Mouse (Mus musculus): ENCODE measurements around the gene Rhou. TPM values are rescaled to one million over a fixed set of nuclear protein-coding genes. Genes with fewer than 3 reads are reported as not detected.

Rhou gene
- total and polyA plus RNA-seq, 3 experiments, result 0.08 to 0.16 TPM; not detected in 1

DNA sequence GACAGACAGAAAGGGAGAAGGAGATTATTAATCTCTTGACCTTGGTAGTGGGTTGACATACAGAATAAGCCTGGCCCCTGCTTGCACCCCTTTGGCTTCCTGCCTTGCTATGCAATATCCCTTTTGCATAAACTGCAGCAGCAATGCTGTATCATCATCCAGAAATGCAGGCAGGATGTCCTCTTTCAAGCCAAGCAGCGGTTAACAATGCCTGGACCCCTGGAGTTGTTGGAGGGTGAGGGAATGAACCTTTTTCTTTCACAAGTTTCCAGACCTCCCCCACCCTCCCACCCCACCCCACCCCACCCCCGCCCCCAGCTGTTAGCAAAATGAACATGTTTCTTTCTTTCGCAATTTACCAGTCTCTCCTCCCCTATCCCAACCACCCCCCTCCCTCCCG, 15.0 kb downstream of the Rhou start:
- Histone ChIP-seq H3K27ac (ENCODE audit: insufficient read depth, low read depth) (no peak overlapping the region), H3K36me3 (replicated peaks in 1 of 2; ENCODE audit: control insufficient read depth in 1 of 2, insufficient read depth in 1 of 2, low read length in 1 of 2) (no peaks in the 10 kb centered on the region), H3K79me2 (replicated peaks; ENCODE audit: control insufficient read depth, extremely low read depth, insufficient read depth, poor library complexity, severe bottlenecking) (no peaks in the 10 kb centered on the region), H3K4me2 (ENCODE audit: insufficient read depth, low read depth, poor library complexity, severe bottlenecking) (no peak overlapping the region), H3K4me1 (ENCODE audit: control insufficient read depth in 1 of 2, insufficient read depth in 2 of 2) (peaks cover 21 to 41% of the 10 kb centered on the region in 2 experiments), H3K27me3 (replicated peaks) (peaks cover 25% of the 10 kb centered on the region), H3K9ac (ENCODE audit: insufficient read depth, low read depth) (no peak overlapping the region), H3K4me3 (replicated peaks in 1 of 3; ENCODE audit: low read depth in 2 of 3, low read length in 2 of 3, poor library complexity in 1 of 3) (no peak overlapping the region), H3K9me3 (replicated peaks; ENCODE audit: low read length) (no peaks in the 10 kb centered on the region)
- DNase-seq (ENCODE audit: extremely low read depth), result no peak
- dilution Hi-C loops (cut with MboI; ENCODE audit: extremely low pct_ligation_motif_present, extremely low pct_unique_long_range_greater_than_20kb, low sequenced_read_pairs), result no loop called here
- in situ Hi-C loops (cut with MboI; ENCODE audit: low pct_ligation_motif_present, low pct_unique_long_range_greater_than_20kb, low sequenced_read_pairs), result no loop called here
- TF ChIP-seq MXI1 (IDR thresholded peaks at IDR 0.05; ENCODE audit: low read depth, low read length), result no peak
- TF ChIP-seq RCOR1 (conservative IDR thresholded peaks at IDR 0.05; ENCODE audit: low read depth, low read length), result no peak
- no peak for TF ChIP-seq SMC3 (IDR thresholded peaks at IDR 0.05; ENCODE audit: low read depth, low read length)

DNA sequence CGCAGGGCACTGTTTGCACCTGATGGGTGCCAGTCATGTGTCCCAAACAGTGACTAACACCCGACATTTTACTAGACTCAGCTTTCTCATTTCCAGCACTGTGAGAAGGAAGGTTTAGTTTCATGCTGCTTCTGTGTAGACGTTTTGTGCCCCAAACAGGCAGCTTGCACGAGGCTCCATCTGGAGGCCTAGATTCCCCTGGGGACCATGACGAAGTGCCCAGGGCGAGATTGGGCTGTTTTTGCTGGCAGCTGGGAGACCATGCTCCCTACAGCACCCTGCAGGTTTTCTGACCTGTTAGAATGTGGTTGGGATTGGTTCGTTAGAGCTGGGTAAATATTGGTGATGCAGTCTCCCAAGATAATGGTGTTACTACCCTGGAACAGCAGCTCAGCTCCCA, 17.0 kb downstream of the Rhou start:
- Histone ChIP-seq H3K4me1 (ENCODE audit: control insufficient read depth in 1 of 2, insufficient read depth in 2 of 2) (peaks cover 21 to 38% of the 10 kb centered on the region in 2 experiments), H3K36me3 (replicated peaks in 1 of 2; ENCODE audit: control insufficient read depth in 1 of 2, insufficient read depth in 1 of 2, low read length in 1 of 2) (no peaks in the 10 kb centered on the region), H3K27ac (ENCODE audit: insufficient read depth, low read depth) (no peak overlapping the region), H3K27me3 (replicated peaks) (peaks cover 32% of the 10 kb centered on the region), H3K4me3 (replicated peaks in 1 of 3; ENCODE audit: low read depth in 2 of 3, low read length in 2 of 3, poor library complexity in 1 of 3) (no peak overlapping the region), H3K79me2 (replicated peaks; ENCODE audit: control insufficient read depth, extremely low read depth, insufficient read depth, poor library complexity, severe bottlenecking) (no peaks in the 10 kb centered on the region), H3K9me3 (replicated peaks; ENCODE audit: low read length) (no peaks in the 10 kb centered on the region), H3K9ac (ENCODE audit: insufficient read depth, low read depth) (no peak overlapping the region), H3K4me2 (ENCODE audit: insufficient read depth, low read depth, poor library complexity, severe bottlenecking) (peak overlapping the region; percentile 21; the same call in 1 of the 2 replicates)
- peak; percentile 55 for DNase-seq (ENCODE audit: extremely low read depth)
- in situ Hi-C loops (cut with MboI; ENCODE audit: low pct_ligation_motif_present, low pct_unique_long_range_greater_than_20kb, low sequenced_read_pairs) (no loop called here), dilution Hi-C loops (cut with MboI; ENCODE audit: extremely low pct_ligation_motif_present, extremely low pct_unique_long_range_greater_than_20kb, low sequenced_read_pairs) (no loop called here)
- TF ChIP-seq MXI1 (IDR thresholded peaks at IDR 0.05; ENCODE audit: low read depth, low read length), result no peak
- 0 out of 2 replicates have a peak, but pooled peaks have one; percentile 23 for TF ChIP-seq ETS1 (conservative IDR thresholded peaks at IDR 0.05; ENCODE audit: low read depth, low read length)
- TF ChIP-seq POLR2AphosphoS2 (IDR thresholded peaks at IDR 0.05; ENCODE audit: low read depth, low read length), result no peak
- TF ChIP-seq JUND (conservative IDR thresholded peaks at IDR 0.05; ENCODE audit: low read depth, low read length), result no peak
- TF ChIP-seq NELFE (IDR thresholded peaks at IDR 0.05; ENCODE audit: low read depth, low read length), result no peak
- TF ChIP-seq BHLHE40 (IDR thresholded peaks at IDR 0.05; ENCODE audit: low read depth, low read length), result peak; percentile 49; the same call in 1 of the 2 replicates

DNA sequence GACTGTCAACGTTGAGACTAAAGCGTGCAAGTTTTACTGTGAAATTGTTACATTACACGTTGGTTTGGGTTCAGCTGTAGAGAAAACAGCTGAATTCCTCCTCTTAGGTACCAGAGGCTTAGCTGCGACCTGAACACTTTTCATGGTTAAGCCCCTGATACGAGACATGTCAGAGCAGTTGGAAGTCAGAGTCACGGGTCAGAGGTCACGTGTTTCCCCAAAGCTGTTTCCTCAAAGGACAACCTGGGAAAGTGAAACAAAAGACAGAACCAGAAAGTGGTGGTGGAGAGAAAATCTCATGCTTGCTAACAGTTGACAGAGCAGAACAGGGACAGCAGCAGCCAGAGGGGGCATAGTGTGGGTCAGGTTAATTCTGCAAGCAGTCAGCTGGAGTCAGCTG, 17.7 kb downstream of the Rhou start:
- no peaks in the 10 kb centered on the region for H3K79me2 ChIP-seq (replicated peaks; ENCODE audit: control insufficient read depth, extremely low read depth, insufficient read depth, poor library complexity, severe bottlenecking)
- TF ChIP-seq MAX (IDR thresholded peaks at IDR 0.05; ENCODE audit: low read length), result peak; percentile 74
- TF ChIP-seq USF2 (conservative IDR thresholded peaks at IDR 0.05; ENCODE audit: low read depth, low read length), result peak; percentile 43; the same call in 1 of the 2 replicates
- no peak for TF ChIP-seq ZC3H11A (IDR thresholded peaks at IDR 0.05; ENCODE audit: low read depth, low read length)
- peak; percentile 27; the same call in 1 of the 2 replicates for TF ChIP-seq USF1 (IDR thresholded peaks at IDR 0.05; ENCODE audit: low read depth, low read length)
- peak; percentile 79 for TF ChIP-seq BHLHE40 (IDR thresholded peaks at IDR 0.05; ENCODE audit: low read depth, low read length)
- TF ChIP-seq ETS1 (conservative IDR thresholded peaks at IDR 0.05; ENCODE audit: low read depth, low read length), result 0 out of 2 replicates have a peak, but pooled peaks have one; percentile 15
- H3K4me1 ChIP-seq (ENCODE audit: control insufficient read depth in 1 of 2, insufficient read depth in 2 of 2), result peaks cover 21 to 38% of the 10 kb centered on the region in 2 experiments
- H3K4me3 ChIP-seq (replicated peaks in 1 of 3; ENCODE audit: low read depth in 2 of 3, low read length in 2 of 3, poor library complexity in 1 of 3), result no peak overlapping the region
- 0 out of 2 replicates have a peak overlapping the region, but pooled peaks have one; percentile 21 for H3K4me2 ChIP-seq (ENCODE audit: insufficient read depth, low read depth, poor library complexity, severe bottlenecking)
- dilution Hi-C loops (cut with MboI; ENCODE audit: extremely low pct_ligation_motif_present, extremely low pct_unique_long_range_greater_than_20kb, low sequenced_read_pairs) (no loop called here), in situ Hi-C loops (cut with MboI; ENCODE audit: low pct_ligation_motif_present, low pct_unique_long_range_greater_than_20kb, low sequenced_read_pairs) (no loop called here)
- H3K9ac ChIP-seq (ENCODE audit: insufficient read depth, low read depth), result no peak overlapping the region
- H3K9me3 ChIP-seq (replicated peaks; ENCODE audit: low read length), result no peaks in the 10 kb centered on the region
- no peaks in the 10 kb centered on the region for H3K36me3 ChIP-seq (replicated peaks in 1 of 2; ENCODE audit: control insufficient read depth in 1 of 2, insufficient read depth in 1 of 2, low read length in 1 of 2)
- H3K27ac ChIP-seq (ENCODE audit: insufficient read depth, low read depth), result no peak overlapping the region
- H3K27me3 ChIP-seq (replicated peaks), result peaks cover 32% of the 10 kb centered on the region
- DNase-seq (ENCODE audit: extremely low read depth), result peak; percentile 28

Measured in CH12.LX (cell line).